Mouse (Mus musculus) gastrocnemius, postnatal 4 days (tissue): ENCODE data around the gene Zbtb16. TPM values are rescaled to one million over a fixed set of nuclear protein-coding genes. Genes with fewer than 3 reads are reported as not detected.
A peak's percentile ranks its signal among the peaks of the same experiment; 100 is the strongest.

Experiments
- DNase-seq, 2 experiments: peaks; one replicate each; pipeline ENCODE4 v3.0.0; 2021 to 2022; ENCODE audit warnings: low spot score in 2 of 2, mixed read lengths in 2 of 2
- long read RNA-seq, 2 experiments: library from polyadenylated mRNA; stranded (forward); transcript quantifications; one replicate each; pipeline ENCODE4 v2.0.0; 2021
- total RNA-seq, 2 experiments: library from RNA; stranded (reverse); gene quantifications; 2 replicates each; pipeline ENCODE4 v1.2.3; 2021

The Zbtb16 gene
- 10 to 100 TPM; 13.7 to 16.4 TPM for total RNA-seq
- long read RNA-seq, experiment 1, partial matches to known transcripts: 0 of 1 reads
- long read RNA-seq, experiment 1, other reads (novel, unspliced or antisense): 1 of 1 reads
- long read RNA-seq, experiment 2, partial matches to known transcripts: 1 of 2 reads
- long read RNA-seq, experiment 2, other reads (novel, unspliced or antisense): 1 of 2 reads

GRCm38 (mm10) chr9:48835631-48836565, at the start of gene Zbtb16:
Gene Zbtb16 (minus strand): TSS chr9:48836222.
- DNase-seq: peak; percentile 62 to 76

GRCm38 (mm10) chr9:48872896-48873295, 36.9 kb upstream of the Zbtb16 start:
- no peak for DNase-seq

- DNase-seq: no peak
These were observed 30.6 kb upstream of the Zbtb16 start for GRCm38 (mm10) chr9:48866523-48867121.

- DNase-seq: no peak
These were observed 29.2 kb upstream of the Zbtb16 start for GRCm38 (mm10) chr9:48865235-48865634.

GRCm38 (mm10) chr9:48861481-48861880, 25.5 kb upstream of the Zbtb16 start:
- DNase-seq: no peak

GRCm38 (mm10) chr9:48860526-48860845, 24.5 kb upstream of the Zbtb16 start:
- peak; percentile 28 to 63 for DNase-seq

DNA sequence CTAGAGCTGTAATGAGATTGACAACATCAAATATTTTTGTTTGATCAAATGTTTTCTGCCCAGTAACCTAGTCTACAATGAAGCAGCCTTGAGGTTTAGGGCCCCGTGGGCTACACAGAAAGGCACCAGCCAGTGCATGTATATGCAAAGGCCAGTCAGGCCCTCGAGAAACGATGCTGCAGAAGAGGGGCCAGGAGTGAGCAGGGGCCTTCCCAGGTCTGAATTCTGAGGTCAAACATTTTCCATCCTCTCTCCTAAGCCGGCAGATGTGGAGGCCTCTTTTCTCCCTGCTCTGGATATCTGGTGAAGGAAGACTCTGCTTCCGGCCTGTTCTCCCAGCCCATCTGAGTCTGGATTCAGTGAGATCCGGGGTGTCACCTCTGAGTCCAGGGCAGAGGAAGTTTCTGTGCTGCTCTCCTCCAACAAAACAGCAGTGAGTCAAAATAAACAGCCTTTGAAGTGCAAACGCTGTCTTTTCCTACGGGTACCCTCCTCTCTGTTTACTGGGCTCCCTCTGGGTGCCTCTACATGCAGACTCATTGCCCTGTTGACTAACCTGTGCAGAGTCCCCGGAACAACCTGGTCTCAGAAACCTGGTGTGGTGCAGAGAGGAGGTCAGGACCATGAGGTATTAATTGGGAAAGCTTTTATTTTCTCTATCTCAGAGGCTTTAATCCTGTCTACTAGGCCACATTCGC, 24.0 kb upstream of the Zbtb16 start:
- DNase-seq: no peak

GRCm38 (mm10) chr9:48857944-48858343, 21.9 kb upstream of the Zbtb16 start:
- DNase-seq: no peak

DNA sequence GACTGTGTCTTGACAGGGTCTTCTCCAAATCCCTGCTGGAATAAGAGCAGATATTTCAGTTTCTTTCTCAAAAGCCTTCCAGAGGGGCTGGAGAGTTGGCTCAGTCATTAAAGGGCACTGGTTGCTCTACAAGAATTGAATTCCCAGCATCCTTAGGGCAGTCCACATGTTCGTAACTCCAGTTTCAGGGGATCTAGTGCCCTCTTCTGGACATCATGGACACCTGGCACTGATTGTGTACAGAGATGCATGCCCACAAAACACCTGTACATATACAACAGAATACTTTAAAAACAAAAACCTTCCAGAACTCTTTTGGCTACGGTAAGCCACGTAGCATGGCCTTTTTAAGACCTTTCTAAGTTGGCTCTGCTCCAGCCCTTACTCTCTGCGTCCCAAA, 20.2 kb upstream of the Zbtb16 start:
- DNase-seq: no peak

GRCm38 (mm10) chr9:48849531-48849930, 13.5 kb upstream of the Zbtb16 start:
- DNase-seq: no peak

DNA sequence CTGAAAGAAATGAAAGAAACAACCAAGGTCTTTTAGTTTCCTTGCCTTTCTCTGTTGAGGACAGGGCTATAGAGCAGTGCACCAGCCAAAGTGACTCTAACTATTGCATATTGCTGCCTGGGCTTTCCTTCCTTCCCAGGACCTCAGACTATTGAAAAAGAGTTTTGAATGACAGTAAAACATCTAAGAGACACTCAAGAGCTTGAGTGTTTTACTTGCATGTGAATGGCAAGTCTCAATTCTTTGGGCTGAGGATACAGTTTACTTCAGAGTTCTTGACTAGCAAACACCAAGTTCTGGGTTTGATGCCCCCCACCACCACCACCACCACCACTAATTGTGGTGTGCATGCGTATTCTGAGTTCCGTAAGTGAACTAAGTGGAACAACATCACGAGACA, 3.5 kb upstream of the Zbtb16 start:
- DNase-seq: no peak

GRCm38 (mm10) chr9:48838346-48838745, 2.3 kb upstream of the Zbtb16 start:
- no peak for DNase-seq

DNA sequence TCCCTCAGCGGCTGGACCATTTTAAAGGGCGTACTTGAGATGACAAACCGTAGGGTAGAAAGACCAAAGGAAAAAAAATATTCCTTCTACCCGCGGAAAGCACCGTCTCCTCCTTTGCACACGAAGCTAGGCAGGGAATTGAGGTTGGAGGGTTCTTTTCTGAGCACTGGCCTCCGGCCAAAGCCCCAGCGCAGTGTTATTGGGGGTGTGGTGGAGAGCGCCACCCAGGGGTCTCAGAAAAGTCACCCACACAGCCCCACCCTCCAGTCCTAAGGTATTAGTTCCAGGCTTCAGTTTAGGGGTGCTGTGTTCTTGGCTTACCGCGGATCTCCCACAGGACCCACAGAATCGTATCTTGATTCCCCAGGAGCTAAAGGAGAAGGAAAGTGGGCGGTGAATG, 1.2 kb upstream of the Zbtb16 start:
- peak in 1 of 2 experiments; percentile 46 for DNase-seq

DNA sequence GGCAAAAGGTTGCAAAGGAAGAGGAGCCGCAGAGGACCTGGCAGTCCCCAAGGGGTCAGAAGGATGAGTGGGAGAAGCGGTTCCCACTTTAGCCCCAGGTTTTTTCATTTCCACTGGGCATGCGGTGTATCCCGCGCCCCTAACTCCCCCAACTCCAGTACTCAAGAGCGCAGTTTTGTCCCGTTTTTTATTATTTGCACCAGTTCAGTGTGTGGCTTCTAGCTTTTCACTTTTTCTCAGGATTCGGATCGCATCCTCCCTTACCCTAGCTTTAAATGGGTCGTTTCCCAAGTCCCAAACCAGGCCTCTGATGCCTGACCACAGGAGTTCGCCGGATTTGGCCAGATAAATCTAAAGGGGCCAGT, 526 bp upstream of the Zbtb16 start:
- DNase-seq: no peak

DNA sequence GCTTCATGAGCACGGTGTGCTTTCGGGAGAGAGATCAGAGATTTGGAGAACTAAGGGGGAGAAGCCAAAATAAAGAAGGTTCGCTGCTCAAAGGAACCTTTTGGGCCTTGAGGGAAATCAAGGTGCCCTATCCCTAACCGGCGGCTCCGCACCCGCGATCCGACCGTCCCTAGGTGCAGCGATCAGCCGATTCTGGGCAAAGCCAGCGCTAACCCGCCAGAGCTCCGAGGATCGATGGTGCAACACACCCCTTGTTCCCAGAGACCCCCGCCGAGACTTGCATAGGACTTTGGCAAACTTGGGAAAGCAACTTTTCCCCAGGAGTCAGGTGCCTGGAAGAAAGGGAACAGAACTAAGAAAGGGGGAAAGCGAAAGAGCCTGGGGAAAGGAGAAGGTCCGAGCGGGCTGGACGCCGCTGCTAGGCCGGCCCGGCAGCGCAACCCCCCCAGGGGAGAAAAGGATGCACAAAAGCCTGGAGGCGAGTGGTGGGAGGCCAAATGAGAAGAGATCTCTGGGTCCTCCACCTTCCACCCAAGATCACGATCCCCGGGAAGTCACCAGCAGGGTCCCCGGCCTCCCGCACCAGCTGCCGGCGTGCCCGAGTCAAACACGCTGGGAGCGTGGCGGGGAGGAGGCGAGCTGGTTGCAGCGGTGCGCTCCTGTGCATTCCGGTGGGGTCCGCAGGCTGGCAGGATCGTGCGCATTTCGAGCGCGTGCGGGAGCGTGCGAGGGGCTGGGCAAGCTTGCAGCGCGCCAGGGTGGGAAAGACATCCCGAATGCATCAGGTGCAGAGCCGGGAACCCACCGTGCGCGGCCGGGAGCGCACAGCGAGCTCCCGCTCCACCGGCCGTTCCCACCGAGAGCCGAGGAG, 1.2 kb downstream of the Zbtb16 start:
- peak in 1 of 2 experiments; percentile 55 for DNase-seq

- no peak for DNase-seq
These were observed 2.0 kb downstream of the Zbtb16 start for GRCm38 (mm10) chr9:48834006-48834405.

GRCm38 (mm10) chr9:48833493-48833892, 2.5 kb downstream of the Zbtb16 start:
- DNase-seq: no peak

- DNase-seq: no peak
These were observed 3.4 kb downstream of the Zbtb16 start for GRCm38 (mm10) chr9:48832473-48833100.

GRCm38 (mm10) chr9:48831560-48832460, 4.2 kb downstream of the Zbtb16 start:
- no peak for DNase-seq
